Mouse (Mus musculus) CD4-positive naive resting alpha-beta T cell, adult 57 days (primary cell): ENCODE data around the gene Vmn1r12. TPM values are rescaled to one million over a fixed set of nuclear protein-coding genes. Genes with fewer than 3 reads are reported as not detected.

Experiments
- total RNA-seq: library from RNA; stranded (reverse); gene quantifications from one replicate; pipeline ENCODE4 v1.2.4, GENCODE M21; 2023

The Vmn1r12 gene
- 0.12 TPM for total RNA-seq

GRCm38 (mm10) chr6:57156619-57157018, at the start of gene Vmn1r12:
Gene Vmn1r12, plus strand, starts transcription at chr6:57156919.

GRCm38 (mm10) chr6:57109154-57109553, 47.6 kb upstream of the Vmn1r12 start, which contains the start of gene Vmn1r10:
Gene Vmn1r10, plus strand, starts transcription at chr6:57109454.

GRCm38 (mm10) chr6:57133155-57133554, 23.6 kb upstream of the Vmn1r12 start, which contains the start of gene Vmn1r11:
Gene Vmn1r11, plus strand, starts transcription at chr6:57133455.

GRCm38 (mm10) chr6:57202990-57203389, 46.3 kb downstream of the Vmn1r12 start, which contains the start of gene Vmn1r13:
Gene Vmn1r13, plus strand, starts transcription at chr6:57203290.

Other genes starting within 250 kb of the Vmn1r12 start
- 57.6 TPM for gene Nt5c3, start 233.0 kb upstream of the Vmn1r12 start, total RNA-seq
- 0.27 TPM for gene Vmn1r4, start 232.9 kb upstream of the Vmn1r12 start, total RNA-seq
- gene Vmn1r5, start 186.6 kb upstream of the Vmn1r12 start, total RNA-seq, result not detected
- gene Vmn1r6, start 159.7 kb upstream of the Vmn1r12 start, total RNA-seq, result not detected
- not detected for gene Vmn1r7, start 131.6 kb upstream of the Vmn1r12 start, total RNA-seq
- not detected for gene Vmn1r8, start 124.6 kb upstream of the Vmn1r12 start, total RNA-seq
- gene Vmn1r9, start 90.1 kb upstream of the Vmn1r12 start, total RNA-seq, result not detected
- not detected for gene Vmn1r10, start 47.5 kb upstream of the Vmn1r12 start, total RNA-seq
- not detected for gene Vmn1r11, start 23.5 kb upstream of the Vmn1r12 start, total RNA-seq
- gene Vmn1r13, start 46.4 kb downstream of the Vmn1r12 start, total RNA-seq, result not detected
- not detected for gene Vmn1r14, start 74.8 kb downstream of the Vmn1r12 start, total RNA-seq
- not detected for gene Vmn1r15, start 101.0 kb downstream of the Vmn1r12 start, total RNA-seq
- gene Vmn1r16, start 172.6 kb downstream of the Vmn1r12 start, total RNA-seq, result not detected
- gene Vmn1r17, start 206.8 kb downstream of the Vmn1r12 start, total RNA-seq, result not detected
- not detected for gene Vmn1r18, start 238.9 kb downstream of the Vmn1r12 start, total RNA-seq
- not detected for gene Vmn1r19, start 246.9 kb downstream of the Vmn1r12 start, total RNA-seq